Mouse (Mus musculus) lung, adult 18-20 months (tissue): ENCODE data around the gene Ttc23.

Experiments
- DNase-seq, 2 experiments: peaks; one replicate each; pipeline ENCODE4 v3.0.0; 2022; ENCODE audit warnings: mixed read lengths in 2 of 2

Ttc23 gene

GRCm38 (mm10) chr7:67647277-67647676 lies at the start of gene Ttc23:
Gene Ttc23, plus strand, starts transcription at chr7:67647410.
- peak in 1 of 2 experiments; percentile 52 for DNase-seq

- peak; percentile 59 to 61 for DNase-seq
These were observed 49.2 kb upstream of the Ttc23 start for GRCm38 (mm10) chr7:67598050-67598449.

DNA sequence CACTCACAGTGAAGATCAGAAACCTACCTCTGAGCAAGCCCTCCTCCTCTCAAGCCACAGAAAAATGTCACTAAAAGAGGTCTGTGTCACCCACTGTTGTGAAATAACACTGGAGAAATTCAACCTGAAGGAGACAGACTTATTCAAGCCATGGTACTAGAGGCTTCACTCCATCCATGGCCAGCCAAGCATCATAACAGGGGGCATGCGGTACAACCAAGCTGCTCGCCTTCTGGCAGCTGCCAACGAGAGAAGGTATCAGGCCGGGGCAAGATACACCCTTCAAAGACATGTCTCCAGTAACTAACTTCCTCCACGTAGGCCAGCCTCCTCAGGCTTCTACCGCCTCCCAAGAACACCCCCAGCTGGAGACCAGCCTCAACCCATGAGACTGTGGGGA lies 42.1 kb upstream of the Ttc23 start:
- no peak for DNase-seq

GRCm38 (mm10) chr7:67606250-67606649 lies 41.0 kb upstream of the Ttc23 start:
- no peak for DNase-seq

GRCm38 (mm10) chr7:67607669-67608347 lies 39.4 kb upstream of the Ttc23 start:
- peak; percentile 15 to 42 for DNase-seq

DNA sequence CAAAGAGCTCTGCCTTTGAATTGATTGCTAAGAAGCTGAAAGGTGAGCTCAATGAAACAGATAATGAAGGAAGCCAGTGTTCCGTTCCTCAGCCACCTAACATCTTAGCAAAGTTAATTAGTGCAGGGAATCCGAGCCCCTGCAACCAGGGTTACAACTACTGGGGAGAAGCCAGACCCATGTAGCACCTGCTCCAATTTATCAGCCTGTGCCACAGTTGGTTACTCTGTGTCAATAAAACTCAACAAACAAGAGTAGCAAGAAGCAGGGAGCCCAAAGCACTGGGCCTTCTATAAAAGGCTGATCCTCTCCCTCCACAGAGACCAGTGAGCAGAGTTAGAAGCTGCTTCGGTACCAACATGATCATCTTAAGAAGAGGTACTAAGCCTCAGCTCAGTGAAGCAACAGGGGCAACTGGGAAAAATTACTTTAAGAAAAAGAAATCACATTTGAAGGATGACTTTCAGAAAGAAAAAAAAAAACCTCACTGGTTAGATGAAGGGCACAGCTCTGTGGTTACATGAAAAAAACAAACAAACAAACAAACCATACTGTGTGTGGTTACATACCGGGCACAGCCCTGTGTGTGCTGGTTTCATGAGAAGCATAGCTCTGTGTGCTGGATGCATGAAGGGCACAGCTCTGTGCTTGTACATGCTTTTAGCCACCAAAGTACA lies 38.7 kb upstream of the Ttc23 start:
- no peak for DNase-seq

- DNase-seq = no peak
These were observed 33.3 kb upstream of the Ttc23 start for GRCm38 (mm10) chr7:67613795-67614463.

- no peak for DNase-seq
These were observed 32.7 kb upstream of the Ttc23 start for GRCm38 (mm10) chr7:67614464-67614861.

DNA sequence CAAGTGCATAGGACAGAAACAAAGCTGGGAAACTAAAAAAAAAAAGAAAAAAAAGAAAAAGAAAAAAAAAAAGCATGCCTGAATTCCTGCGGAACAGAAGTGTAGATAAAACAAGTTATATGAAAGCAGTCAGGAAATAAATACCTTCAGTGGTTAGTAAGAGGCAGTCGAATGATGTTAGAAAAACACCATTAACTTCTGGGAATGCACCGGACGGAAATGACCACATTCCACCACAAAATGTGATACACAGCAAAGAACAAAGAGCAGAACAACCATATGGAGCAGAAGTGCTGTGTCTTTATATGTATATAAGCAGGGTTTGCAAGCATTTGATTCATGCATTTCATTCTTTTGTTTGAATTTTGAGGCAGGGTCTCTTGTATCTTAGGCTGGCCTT lies 30.3 kb upstream of the Ttc23 start:
- DNase-seq = no peak

- no peak for DNase-seq
These were observed 29.6 kb upstream of the Ttc23 start for GRCm38 (mm10) chr7:67617646-67618045.

GRCm38 (mm10) chr7:67618316-67618715 lies 28.9 kb upstream of the Ttc23 start:
- DNase-seq = no peak

DNA sequence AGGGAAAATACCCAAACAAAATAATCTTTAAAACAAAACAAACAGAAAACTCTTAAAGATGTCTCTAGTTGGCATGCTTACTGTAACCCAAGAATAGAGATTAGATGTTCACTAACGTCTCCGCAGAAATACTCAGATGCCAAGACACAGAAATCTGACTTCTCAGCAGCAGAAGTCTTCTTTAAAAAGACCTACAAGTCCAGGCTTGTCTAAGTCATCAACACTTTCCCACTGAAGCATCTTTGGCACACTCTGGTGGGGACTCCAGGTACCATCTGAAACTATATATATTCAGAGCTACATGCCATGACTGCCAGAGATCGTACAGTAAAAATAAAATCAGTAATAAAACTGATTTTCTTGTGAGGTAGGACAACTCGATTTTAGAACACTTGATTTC lies 27.4 kb upstream of the Ttc23 start:
- DNase-seq = no peak

- no peak for DNase-seq
These were observed 25.1 kb upstream of the Ttc23 start for GRCm38 (mm10) chr7:67622151-67622550.

DNA sequence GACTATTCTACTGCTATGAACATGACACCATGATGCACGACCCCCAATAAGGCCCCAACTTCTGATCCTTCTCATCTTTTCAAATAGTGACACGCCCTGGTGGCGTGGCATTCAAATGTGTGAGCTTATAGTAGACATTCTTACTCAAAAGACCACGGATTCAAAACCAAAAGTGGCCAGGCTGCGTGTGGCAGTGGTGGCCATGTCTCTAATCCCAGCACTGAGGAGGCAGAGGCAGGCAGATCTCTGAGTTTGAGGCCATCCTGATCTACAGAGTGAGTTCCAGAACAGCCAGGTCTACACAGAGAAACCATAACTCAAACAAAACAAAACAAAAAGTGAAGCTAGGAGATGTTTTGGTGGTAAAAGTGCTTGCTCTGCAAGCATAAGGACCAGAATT lies 20.5 kb upstream of the Ttc23 start:
- DNase-seq = no peak

DNA sequence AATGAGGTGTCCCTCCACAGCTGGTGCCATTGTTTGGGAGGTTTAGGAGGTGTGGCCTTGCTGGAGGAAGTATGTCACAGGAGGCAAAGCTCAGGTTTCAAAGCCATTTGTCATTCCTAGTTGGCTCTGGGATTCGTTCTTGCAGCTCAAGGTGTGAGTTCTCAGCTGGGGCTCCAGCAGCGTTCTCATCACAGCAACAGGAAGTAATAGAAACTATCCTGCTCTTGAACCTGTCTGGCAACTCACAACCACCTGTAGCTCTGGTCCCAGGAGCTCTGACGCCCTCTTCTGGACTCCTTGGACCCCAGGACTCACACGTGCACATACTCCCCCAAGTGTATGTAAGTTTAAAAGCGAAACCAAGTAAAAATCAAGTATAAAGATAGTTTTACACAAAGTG lies 17.5 kb upstream of the Ttc23 start:
- no peak for DNase-seq

DNA sequence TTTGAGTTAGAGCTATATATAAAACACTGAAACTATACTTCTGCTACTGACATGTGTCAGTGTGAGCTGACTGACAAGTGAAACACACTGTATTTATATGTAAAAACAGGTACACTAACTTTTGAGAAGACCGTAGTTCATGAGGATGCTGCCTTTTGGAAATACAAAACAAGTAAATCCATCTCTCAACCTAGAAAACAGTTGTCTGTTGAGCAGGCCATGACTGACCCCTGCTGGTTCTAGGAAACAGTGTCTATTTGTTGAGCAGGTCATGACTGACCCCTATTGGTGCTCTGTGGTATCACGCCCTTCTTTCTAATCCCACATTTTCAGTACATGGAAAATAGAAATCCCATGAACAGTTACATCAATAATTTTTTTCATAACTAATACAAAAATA lies 16.4 kb upstream of the Ttc23 start:
- DNase-seq = peak; percentile 71 to 74

DNA sequence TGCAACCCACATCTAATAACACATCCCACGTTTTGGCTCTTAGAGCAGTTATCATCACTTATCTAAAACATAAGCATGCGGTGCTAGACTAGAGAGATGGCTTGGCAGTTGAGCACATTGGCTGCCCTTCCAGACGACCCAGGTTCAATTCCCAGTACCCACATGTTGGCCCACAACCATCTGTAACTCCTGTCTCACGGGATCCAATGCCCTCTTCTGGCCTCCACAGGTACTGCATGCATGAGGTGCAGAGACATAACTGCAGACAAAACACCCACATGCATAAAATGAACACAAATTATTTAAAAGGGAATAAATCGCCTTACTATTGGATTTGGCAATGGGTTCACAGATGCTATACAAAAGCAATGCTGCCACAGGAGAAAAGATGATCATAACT lies 14.8 kb upstream of the Ttc23 start:
- no peak for DNase-seq

DNA sequence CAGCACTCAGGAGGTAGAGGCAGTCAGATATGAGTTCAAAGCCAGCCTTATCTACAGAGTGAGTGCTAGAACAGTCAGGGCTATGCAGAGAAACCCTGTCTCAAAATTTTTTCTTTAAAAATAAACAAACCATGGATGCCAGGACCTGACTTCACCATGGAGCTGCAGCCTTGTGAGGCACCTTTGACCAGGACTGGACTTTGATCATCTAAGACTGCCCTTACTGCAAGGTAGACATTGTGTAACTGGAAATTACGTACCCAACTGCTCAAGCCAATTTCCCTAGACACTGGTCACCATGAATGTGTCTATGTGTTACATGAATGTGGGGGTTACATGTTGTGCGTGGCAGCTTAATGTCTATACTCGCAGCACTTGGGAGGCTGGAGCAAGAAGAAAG lies 13.0 kb upstream of the Ttc23 start:
- DNase-seq = no peak

DNA sequence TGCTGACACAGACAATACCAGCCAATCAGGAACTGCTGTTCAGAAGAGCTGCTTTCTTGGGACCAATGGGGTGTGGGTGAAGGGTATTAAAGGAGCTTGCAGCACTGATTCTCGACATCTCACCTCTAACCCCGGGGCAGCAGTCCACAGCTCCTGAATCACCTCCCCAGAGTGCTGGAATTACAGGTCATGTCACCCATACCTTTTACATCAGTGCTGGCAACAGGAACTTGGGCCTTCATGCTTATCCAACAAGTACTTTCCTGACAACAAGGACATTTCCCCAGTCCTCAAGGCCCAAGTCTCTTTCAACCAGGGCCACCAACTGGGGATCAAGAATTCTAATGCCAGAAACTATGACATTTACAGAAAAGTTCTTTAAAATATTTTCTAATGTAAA lies 11.0 kb upstream of the Ttc23 start:
- no peak for DNase-seq

DNA sequence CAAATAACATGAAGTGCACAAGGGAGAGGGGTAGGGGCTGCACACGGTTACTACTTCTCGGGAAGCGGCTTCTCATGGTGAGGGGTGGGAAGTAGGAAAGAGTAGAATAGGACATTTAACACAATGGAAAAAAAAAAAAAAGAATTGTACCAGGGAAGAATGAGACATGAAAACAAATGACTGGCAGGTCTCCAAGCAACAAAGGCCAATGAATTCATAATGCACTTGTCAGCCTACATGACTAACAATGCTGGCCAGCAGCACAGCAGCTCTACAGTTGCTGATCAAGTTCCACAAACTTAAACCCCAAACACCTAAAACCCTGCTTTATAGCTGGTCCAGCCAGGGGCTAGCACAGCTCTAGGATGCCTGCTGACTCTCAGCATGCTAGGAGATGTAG lies 8.2 kb upstream of the Ttc23 start:
- peak in 1 of 2 experiments; percentile 19 for DNase-seq

DNA sequence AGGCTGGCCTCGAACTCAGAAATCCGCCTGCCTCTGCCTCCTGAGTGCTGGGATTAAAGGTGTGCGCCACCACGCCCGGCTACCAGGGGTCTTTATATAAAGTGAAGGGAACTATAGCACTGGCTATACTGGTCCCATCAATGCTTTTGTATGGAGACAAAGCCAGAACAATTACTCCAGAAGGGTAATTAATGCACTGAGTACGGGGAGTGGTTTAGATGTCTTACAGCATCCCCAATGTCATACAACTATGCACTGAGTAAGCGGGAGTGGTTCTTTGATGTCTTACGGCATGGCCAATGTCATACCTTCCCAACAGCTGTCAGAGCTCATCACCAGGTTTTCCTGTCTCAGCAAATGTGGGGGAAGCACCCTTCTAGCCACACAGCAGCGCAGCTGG lies 4.3 kb upstream of the Ttc23 start:
- no peak for DNase-seq

DNA sequence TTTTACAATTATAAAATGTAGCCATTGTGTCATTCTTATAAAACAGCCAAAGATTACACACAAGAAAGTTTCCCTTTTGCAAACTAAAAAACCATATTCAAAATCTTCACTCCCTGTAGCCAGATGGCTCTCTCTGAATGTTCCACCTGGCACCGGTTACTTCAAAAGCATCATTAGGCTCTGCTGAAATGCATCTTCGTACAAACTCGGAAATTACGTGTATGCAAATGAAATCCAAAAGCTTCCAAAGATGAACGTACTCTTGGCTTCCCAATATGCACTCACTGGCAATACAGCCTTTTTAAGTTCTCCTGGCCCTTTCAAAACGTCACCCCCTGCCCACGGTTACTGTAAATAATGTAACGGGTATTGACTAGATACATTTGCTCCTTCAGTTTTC lies 2.9 kb upstream of the Ttc23 start:
- no peak for DNase-seq

- peak; percentile 100 for DNase-seq
These were observed 2.2 kb upstream of the Ttc23 start, which contains the start of gene Lrrc28 for GRCm38 (mm10) chr7:67644833-67645680. Gene Lrrc28, minus strand, starts transcription at chr7:67645268.
